Mouse (Mus musculus): Measurements from ENCODE around the gene Foxi1.

The Foxi1 gene

GRCm38 (mm10) chr11:34171221-34171620 is 36.7 kb downstream of the Foxi1 start:
- ChIA-PET CTCF (no interaction called here), POLR2A (no interaction called here)

GRCm38 (mm10) chr11:34169464-34169894 is 38.4 kb downstream of the Foxi1 start:
- POLR2A ChIA-PET: interaction anchor here (0.6 to 1.1 kb wide), 4 partner anchors 37 to 1922 kb away, joined by 3 read pairs; no protein-coding TSS in a partner anchor
- CTCF ChIA-PET: interaction anchor here in 1 of 4 experiments (0.6 kb wide), 2 partner anchors 16 to 833 kb away, joined by 4 to 5 read pairs; no protein-coding TSS in a partner anchor

GRCm38 (mm10) chr11:34166392-34166791 is 41.5 kb downstream of the Foxi1 start:
- ChIA-PET POLR2A (no interaction called here), CTCF (interaction anchor here in 1 of 4 experiments (0.6 kb wide), 1 partner anchor 504 kb away, joined by 4 read pairs; no protein-coding TSS in a partner anchor)

- CTCF ChIA-PET: interaction anchor here in 1 of 4 experiments (0.5 kb wide), 1 partner anchor 587 kb away, joined by 4 read pairs; the partner anchor contains the start of gene Gabrp
- POLR2A ChIA-PET: no interaction called here
Observed at GRCm38 (mm10) chr11:34165278-34165677, 42.6 kb downstream of the Foxi1 start.

GRCm38 (mm10) chr11:34158916-34159315 is 49.0 kb downstream of the Foxi1 start:
- POLR2A ChIA-PET: no interaction called here
- CTCF ChIA-PET: interaction anchor here in 1 of 4 experiments (1.2 kb wide), 1 partner anchor 10 kb away, joined by 3 read pairs; no protein-coding TSS in a partner anchor

- POLR2A ChIA-PET: interaction anchor here in 1 of 4 experiments (0.7 kb wide), 1 partner anchor 846 kb away, joined by 3 read pairs; no protein-coding TSS in a partner anchor
- CTCF ChIA-PET: interaction anchor here in 1 of 4 experiments (0.7 kb wide), 1 partner anchor 99 kb away, joined by 5 read pairs; no protein-coding TSS in a partner anchor
Observed at GRCm38 (mm10) chr11:34155235-34155634, 52.7 kb downstream of the Foxi1 start.

Data from embryonic stem cell, embryonic (primary cell).